Mouse (Mus musculus) right cerebral cortex, postnatal 10 days (tissue): ENCODE results near the gene Lmln.
A peak's percentile ranks its signal among the peaks of the same experiment; 100 is the strongest.
"Not testable (repeated sequence)": the region's sequence is repeated elsewhere in the genome, so short reads cannot be mapped to it uniquely, and the experiment has no call there.

Source experiments
- DNase-seq, 2 experiments: peaks; one replicate each; pipeline ENCODE4 v3.0.0; 2021; ENCODE audit warnings: low spot score in 2 of 2

The Lmln gene

DNA sequence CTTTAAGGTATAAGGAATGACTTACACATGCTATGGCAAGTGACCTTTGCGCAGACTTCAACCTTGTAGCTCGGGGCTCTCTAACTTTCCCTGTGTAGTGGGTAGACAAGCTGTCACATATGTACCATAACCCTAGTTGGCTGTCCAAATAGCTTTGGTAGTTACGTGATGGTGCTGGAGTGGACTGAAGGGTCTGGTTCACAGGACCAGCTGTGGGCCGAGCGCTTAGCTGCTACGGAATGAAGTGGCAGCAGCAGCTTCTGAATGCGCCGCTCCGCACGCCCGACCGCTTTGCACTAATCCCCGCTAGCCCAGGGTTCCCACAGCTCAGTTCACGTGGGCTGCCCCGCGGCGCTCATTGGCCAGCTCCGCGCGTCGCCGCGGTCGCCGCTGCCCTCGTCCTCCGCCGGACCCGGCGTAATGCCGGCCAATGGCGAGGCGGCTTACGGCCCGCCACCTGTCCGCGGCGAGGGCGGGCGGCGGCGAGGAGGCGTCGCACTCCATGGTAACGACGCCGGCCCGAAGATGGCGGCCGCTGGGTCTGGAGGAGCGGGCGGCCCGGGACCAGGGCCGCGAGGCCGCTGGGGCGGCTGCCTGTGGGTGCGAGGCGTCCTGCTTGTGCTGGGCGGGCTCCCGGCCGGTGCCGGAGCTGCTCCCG, at the start of gene Lmln:
TSS of gene Lmln (plus strand) at position 498 of the 658 bp plus-strand sequence.
- DNase-seq: peak; percentile 94 to 95

DNA sequence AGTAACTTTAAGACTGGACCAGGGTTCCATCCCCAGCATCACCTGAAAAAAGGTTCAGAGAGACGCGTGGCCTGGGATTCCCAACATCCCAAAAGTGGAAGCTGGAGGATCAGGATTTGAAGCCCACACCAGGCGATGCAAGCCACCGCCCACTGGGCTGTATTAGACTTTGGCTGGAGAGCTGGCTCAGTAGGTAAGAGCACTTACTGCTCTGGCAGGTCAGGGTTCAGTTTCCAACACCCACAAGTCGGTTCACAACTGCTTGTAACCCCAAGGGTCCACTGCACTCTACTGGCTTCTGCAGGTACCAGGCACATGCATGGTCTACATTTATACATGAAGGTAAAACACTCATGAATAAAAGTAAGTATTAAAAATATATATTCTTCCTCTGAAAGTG, 48.5 kb upstream of the Lmln start:
- no peak for DNase-seq

- no peak for DNase-seq
These were observed 47.4 kb upstream of the Lmln start for GRCm38 (mm10) chr16:33014921-33015320.

DNA sequence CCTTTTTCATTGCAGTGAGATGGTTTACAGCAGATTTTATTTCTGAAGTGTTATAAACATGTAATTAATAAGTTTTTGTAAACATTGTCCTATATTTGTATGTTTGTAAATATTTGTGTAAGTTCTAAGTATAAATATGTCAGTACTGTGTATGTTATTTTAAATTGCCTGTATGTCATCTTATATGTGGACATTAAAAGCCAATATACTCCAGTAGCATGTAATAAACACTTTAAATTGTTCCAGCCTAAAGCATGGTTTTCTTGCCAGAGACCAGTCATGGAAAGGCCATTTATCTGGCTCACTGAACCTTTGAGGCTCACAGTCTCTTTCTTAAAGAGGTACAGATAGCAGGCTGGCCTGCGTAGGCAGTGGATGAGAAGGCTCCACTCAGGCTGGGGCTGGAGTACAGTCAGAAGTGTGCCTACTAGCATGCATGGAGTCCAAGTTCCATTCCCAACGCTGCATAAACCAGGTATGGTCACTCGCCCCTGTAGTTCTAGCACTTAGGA, 46.9 kb upstream of the Lmln start:
- DNase-seq: no peak

DNA sequence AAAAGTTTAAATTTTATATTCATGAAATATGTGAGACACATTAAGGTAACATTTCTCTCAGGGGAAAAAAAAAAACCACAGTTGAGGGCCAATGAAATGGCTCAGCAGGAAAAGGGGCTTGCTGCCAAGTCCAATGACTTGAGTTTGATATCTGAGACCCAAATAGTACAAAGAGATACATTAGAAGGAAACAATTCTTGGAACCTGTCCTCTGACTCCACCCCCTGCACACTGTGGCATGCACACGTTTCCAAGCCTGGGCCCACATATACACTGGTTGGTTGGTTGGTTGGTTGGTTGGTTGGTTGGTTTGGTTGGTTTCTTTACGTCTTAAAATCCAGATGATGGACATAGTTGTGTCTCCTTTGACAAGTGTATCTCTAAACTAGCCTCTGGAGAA, 46.3 kb upstream of the Lmln start:
- no peak for DNase-seq

- no peak for DNase-seq
These were observed 44.5 kb upstream of the Lmln start for GRCm38 (mm10) chr16:33017677-33018349.

GRCm38 (mm10) chr16:33019117-33019770, 43.1 kb upstream of the Lmln start:
- no peak for DNase-seq

DNA sequence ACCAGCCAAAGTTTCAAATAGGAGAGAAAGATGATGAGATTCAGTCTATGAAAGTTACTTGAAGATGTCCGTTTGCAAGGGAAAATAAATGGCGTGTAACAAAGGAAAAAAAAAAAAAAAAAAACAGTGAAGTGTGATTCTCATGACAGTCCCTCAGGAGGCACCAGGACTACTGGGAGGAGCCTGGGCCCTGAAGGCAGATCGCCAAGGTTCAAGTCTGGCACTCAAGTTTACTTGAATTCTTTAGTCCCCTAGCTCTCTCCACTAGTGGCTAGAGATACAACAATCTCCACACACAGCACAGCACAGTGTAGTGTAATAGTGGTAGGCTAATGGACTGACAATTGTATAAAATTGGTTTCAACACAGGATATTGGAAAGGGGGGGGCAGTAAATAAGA, 40.9 kb upstream of the Lmln start:
- no peak for DNase-seq

DNA sequence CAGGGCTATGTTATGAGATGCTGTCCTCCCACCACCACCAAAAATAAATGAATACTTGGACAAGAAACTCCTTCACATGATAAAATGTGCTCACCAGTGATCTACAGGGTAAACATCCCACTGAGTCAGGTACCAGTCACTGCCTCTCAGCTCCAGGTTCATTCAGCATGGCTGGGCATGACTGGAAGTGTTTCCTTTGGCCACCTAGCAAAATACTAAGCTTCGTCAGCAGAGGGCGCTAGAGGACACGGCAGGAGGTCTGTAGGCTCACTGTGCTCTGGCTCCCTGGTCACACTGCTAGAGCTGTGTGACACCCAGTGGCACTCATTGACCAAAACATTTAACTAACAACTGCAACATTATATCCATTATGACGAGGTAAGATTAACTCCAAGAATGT, 38.6 kb upstream of the Lmln start:
- DNase-seq: peak; percentile 81 to 87

DNA sequence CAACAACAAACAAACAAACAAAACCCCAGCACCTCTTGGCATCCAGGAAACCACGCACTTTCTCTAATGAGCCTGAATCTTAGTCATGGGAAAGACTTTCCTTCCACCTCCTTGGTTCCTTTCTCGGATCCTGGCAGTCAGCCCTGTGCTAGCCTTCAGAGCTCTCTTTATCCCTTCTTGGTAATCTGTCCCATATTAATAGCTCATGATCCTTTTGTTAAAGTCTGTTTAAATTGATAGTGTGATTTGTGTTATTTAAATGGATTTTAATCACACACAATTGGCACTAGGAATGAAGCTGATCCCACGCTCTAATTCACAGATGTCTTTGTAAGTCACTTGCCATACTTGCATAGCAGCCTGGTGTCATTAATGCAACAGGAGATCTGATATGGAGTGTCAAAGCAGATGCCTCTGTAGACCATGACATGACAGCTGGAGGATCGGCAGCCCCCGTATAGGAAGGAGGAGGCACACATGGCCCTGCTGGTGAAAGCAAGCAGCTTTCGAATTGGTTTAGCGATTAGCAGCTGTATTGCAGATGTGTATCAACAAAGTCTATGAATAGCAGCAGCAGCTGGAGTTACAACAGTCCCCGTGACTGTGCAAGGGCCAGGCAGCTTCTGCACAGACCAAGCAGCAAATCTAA, 37.7 kb upstream of the Lmln start:
- peak; percentile 49 for DNase-seq

- DNase-seq: peak; percentile 60 to 72
These were observed 36.0 kb upstream of the Lmln start for GRCm38 (mm10) chr16:33026357-33026756.

DNA sequence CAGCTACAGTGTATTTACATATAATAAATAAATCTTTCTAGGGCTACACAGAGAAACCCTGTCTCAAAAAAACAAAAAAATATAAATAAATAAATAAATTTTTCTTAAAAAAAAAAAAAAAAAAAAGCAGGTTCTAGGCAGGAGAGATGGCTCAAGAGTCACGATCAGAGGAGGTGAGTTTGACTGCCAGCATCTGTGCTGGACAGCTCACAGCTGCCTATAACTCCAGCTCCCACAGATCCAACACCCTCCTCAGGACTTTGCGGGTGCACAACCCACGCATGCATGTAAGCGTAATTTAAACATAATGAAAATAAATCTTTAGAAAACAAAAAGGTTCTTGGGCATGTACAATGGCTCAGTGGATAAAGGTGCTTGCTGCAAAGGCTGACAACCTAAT, 26.3 kb upstream of the Lmln start:
- DNase-seq: no peak

DNA sequence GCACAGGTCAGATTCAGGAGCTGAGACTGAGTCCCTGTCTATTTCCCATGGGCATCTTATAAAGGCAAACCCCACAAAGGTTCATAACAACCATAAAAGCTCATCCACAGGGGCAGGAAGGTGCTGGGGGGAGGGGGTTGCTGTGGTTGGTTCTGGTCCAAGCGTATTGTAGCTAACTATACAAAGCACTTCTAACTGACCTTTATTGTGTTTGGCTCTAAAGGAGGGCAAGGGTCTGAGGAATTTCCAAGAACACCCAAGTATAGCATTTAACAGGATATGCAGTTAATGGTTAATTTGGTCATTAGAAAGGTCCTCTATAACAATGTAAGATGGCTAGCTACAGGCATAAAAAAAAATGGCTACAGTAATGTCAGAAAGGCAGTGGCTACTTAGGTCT, 19.6 kb upstream of the Lmln start:
- no peak for DNase-seq

DNA sequence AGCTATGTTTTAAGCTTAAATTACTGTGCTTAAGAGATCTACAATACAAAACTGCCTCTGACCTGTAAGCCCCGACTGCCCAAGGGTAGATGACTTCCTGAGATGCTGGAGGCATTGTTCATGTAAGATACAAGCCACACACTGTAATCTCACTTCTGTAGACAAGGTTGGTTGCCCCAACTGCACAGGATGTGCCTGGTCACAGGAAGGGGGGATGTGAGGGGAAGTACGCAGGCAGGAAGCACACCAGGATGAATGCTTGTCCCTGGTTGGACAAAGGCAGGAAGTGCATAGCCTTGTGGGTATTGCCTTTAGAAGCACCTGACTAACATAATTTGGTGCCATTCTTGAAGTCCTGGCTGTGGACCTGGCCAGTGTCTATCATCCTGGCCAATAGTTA, 19.1 kb upstream of the Lmln start:
- no peak for DNase-seq

DNA sequence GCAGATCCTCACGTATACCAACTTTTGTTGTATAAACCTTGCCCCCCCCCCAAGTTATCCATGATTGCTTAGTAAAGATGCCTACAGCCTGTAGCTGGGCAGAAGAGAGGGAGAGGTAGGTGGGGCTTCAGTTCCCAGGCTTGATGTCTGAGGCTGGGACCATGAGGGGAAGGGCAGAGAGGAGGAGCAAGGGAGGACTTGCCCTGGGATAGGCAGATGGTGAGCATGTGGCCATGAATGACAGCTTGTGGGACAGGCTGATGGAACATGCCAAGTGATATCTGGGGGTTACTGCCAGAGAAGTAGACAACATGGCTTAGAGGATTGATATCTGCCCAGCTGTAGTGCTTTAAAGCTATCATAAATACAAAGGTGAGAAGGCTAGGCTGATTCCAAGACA, 14.3 kb upstream of the Lmln start:
- DNase-seq: no peak

- no peak for DNase-seq
These were observed 13.6 kb upstream of the Lmln start for GRCm38 (mm10) chr16:33048686-33049085.

- DNase-seq: no peak
These were observed 12.5 kb upstream of the Lmln start for GRCm38 (mm10) chr16:33049809-33050208.

DNA sequence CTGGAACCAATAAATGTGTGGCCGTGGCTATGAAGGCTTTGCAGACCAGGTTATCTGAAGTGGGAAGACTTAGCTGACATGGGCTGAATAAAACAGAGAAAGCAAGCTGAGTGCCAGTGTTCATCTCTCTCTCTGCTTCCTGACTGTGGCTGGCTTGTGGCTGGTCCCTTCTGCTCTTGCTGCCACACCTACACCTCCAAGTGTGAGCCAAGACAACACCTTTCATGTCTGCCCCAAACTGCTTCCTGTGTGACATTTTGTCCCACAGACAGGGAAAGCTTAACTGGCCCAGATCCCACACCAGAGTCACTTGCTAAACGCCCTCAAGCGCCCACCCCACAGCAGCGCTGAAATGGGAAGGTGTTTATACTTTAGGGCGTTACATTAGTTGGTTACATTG, 9.2 kb upstream of the Lmln start:
- DNase-seq: no peak

GRCm38 (mm10) chr16:33054927-33055326, 7.4 kb upstream of the Lmln start:
- not testable (repeated sequence) for DNase-seq

- DNase-seq: no peak
These were observed 6.7 kb upstream of the Lmln start for GRCm38 (mm10) chr16:33055655-33056054.

GRCm38 (mm10) chr16:33056095-33056785, 6.1 kb upstream of the Lmln start, which contains the start of the genes Iqcg and Rpl35a:
TSS of gene Iqcg (minus strand) at chr16:33056218.
TSS of gene Rpl35a (plus strand) at chr16:33056453.
- DNase-seq: peak; percentile 92

DNA sequence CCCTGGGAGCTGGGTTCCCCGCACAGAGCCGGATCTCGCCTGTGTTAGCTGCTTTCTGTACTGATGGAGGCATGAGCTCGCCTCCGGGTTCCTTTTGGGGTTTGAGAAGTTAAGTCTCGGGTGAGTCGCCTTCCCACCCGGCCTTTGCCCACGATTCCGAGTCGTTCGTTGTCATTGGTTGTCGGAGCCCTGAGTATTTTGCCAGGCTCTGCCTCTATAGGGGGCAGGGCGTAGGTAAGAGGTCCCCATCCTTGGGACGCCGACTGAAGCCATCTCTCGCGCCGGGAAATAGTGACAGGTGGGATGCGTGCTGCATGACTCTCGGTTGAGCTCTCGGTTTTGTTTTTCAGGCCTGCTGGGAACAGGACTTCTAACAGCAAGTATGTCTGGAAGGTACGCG, 5.5 kb upstream of the Lmln start:
- peak; percentile 46 to 59 for DNase-seq
